ENCODE assay signal across 8 mouse cellular contexts in the genomic region with DNA sequence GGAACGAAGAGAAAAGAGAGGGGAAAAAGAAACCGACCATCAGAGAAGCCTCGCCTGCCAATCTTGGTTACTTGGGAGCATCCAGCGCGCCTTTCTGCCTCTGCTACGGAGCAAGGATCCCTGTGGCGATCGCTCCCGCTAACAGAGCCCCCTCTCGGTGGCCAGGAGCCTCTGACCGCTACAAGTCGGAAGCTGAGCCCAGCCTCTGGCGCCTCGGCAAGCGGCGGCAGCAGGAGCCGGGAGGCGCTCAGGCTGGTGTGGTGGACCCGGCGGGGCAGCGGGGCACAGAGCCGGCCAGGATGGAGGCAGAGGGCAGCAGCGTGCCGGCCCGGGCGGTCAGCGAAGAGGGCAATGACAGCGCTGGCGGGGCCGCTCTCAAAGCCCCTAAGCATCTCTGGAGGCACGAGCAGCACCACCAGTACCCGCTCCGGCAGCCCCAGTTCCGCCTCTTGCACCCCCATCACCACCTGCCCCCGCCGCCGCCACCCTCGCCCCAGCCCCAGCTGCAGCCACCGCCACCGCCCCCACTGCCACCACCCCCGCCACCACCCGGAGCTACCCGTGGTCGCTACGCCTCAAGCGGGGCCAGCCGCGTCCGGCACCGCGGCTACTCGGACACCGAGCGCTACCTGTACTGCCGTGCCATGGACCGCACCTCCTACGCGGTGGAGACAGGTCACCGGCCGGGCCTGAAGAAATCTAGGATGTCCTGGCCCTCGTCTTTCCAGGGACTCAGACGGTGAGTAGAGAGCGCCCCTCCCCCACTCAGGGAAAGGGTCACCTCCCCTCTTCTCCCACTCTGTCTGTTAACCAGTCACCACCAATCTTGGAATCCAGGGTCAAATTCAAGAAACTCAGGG.
DNase-seq lines count a peak whose midpoint lies in the region; ATAC-seq and TF ChIP-seq lines count a peak whose summit lies in the region.

No protein-coding gene starts in this region.

- 0 out of 2 replicates have a peak, but pooled peaks cover 5% of the 10 kb centered on the region for H3K4me1 ChIP-seq in heart, embryonic 11.5 days (ENCODE audit: control insufficient read depth, insufficient read depth, low read length)
- H3K4me1 ChIP-seq in cerebellum, adult 2 months (ENCODE audit: control insufficient read depth, insufficient read depth, low read length): peaks cover 7% of the 10 kb centered on the region; the same call in 1 of the 2 replicates
- H3K4me1 ChIP-seq in forebrain, postnatal 0 days (ENCODE audit: insufficient read depth): 0 out of 2 replicates have a peak, but pooled peaks cover 3% of the 10 kb centered on the region
- H3K4me1 ChIP-seq in limb, embryonic 12.5 days (replicated peaks): peaks cover 16% of the 10 kb centered on the region

- WGBS in heart, embryonic 11.5 days (ENCODE audit: insufficient replicate concordance): under 1% methylated on average over 49 of the region's 63 CpGs
- WGBS in cerebellum, adult 2 months: under 1% methylated on average over 57 of the region's 63 CpGs
- WGBS in forebrain, postnatal 0 days: 2% methylated on average over 61 of the region's 63 CpGs
- under 1% methylated on average over 60 of the region's 63 CpGs for WGBS in limb, embryonic 12.5 days

- peak overlapping the region; percentile 50 for H3K4me3 ChIP-seq in heart, embryonic 11.5 days (ENCODE audit: low read depth, low read length)
- H3K4me3 ChIP-seq in cerebellum, adult 2 months (replicated peaks; ENCODE audit: insufficient read depth, low read depth, low read length): peak overlapping the region; percentile 93
- H3K4me3 ChIP-seq in forebrain, postnatal 0 days (ENCODE audit: low read depth, low read length): peak overlapping the region; percentile 66
- H3K4me3 ChIP-seq in limb, embryonic 12.5 days (replicated peaks): peak overlapping the region; percentile 51
- no peak overlapping the region for H3K4me3 ChIP-seq in myocyte

- no peak for DNase-seq in heart, postnatal 25 days (ENCODE audit: low spot score)
- peak; percentile 68 to 88 for DNase-seq in cerebellum, adult 2 months
- peak; percentile 70 for DNase-seq in forebrain, postnatal 0 days
- peak; percentile 3 for DNase-seq in kidney, adult 18-20 months
- DNase-seq in B cell, adult 2 months: no peak

- peak; percentile 63 for ATAC-seq in heart, embryonic 11.5 days (replicated peaks; ENCODE audit: insufficient number of reproducible peaks, low FRiP score, low TSS enrichment)
- ATAC-seq in forebrain, postnatal 0 days: peak; percentile 85
- peak; percentile 72 for ATAC-seq in limb, embryonic 12.5 days (ENCODE audit: insufficient number of reproducible peaks, insufficient read depth, low FRiP score, low TSS enrichment, low read depth)

- H3K79me2 ChIP-seq in myocyte (ENCODE audit: control insufficient read depth, insufficient read depth): no peaks in the 10 kb centered on the region

- H3K9me3 ChIP-seq in heart, embryonic 11.5 days (replicated peaks; ENCODE audit: control insufficient read depth, low read length): no peaks in the 10 kb centered on the region
- no peaks in the 10 kb centered on the region for H3K9me3 ChIP-seq in forebrain, postnatal 0 days (ENCODE audit: low read length)
- no peaks in the 10 kb centered on the region for H3K9me3 ChIP-seq in limb, embryonic 12.5 days

- H3K27me3 ChIP-seq in heart, embryonic 11.5 days (ENCODE audit: control insufficient read depth, insufficient read depth, low read length): peaks cover 25% of the 10 kb centered on the region
- no peaks in the 10 kb centered on the region for H3K27me3 ChIP-seq in cerebellum, adult 2 months (ENCODE audit: control insufficient read depth, insufficient read depth, low read length)
- no peaks in the 10 kb centered on the region for H3K27me3 ChIP-seq in forebrain, postnatal 0 days (ENCODE audit: insufficient read depth, low read length)
- H3K27me3 ChIP-seq in limb, embryonic 12.5 days: peaks cover 21% of the 10 kb centered on the region
- H3K27me3 ChIP-seq in myocyte (ENCODE audit: control insufficient read depth, insufficient read depth, insufficient read length): no peaks in the 10 kb centered on the region

- H3K4me2 ChIP-seq in heart, embryonic 11.5 days: peak overlapping the region; percentile 96
- H3K4me2 ChIP-seq in forebrain, postnatal 0 days (ENCODE audit: low read depth): peak overlapping the region; percentile 97
- peak overlapping the region; percentile 100 for H3K4me2 ChIP-seq in limb, embryonic 12.5 days
- H3K4me2 ChIP-seq in myocyte (ENCODE audit: low read depth): peak overlapping the region; percentile 69

- H3ac ChIP-seq in myocyte (ENCODE audit: control insufficient read depth, insufficient read length): no peak overlapping the region

- TF ChIP-seq CTCF in cerebellum, adult 2 months (IDR thresholded peaks at IDR 0.05; ENCODE audit: borderline replicate concordance, insufficient read depth, low read depth, low read length): peak; percentile 30; the same call in 1 of the 2 replicates
- TF ChIP-seq CTCF in forebrain, postnatal 0 days (IDR thresholded peaks at IDR 0.05; ENCODE audit: low read depth): peak; percentile 63

- no peak overlapping the region for H3K9ac ChIP-seq in heart, embryonic 11.5 days (ENCODE audit: low read depth, low read length)
- peak overlapping the region; percentile 63 for H3K9ac ChIP-seq in forebrain, postnatal 0 days
- no peak overlapping the region for H3K9ac ChIP-seq in limb, embryonic 12.5 days (replicated peaks)

- intact Hi-C loops in heart, postnatal 25 days (cut with DNase I): no loop called here

- H3K27ac ChIP-seq in heart, embryonic 11.5 days (ENCODE audit: low read depth, low read length): no peak overlapping the region
- H3K27ac ChIP-seq in cerebellum, adult 2 months (ENCODE audit: insufficient read depth, low read length): peak overlapping the region; percentile 91
- H3K27ac ChIP-seq in forebrain, postnatal 0 days (ENCODE audit: low read depth, low read length): 0 out of 2 replicates have a peak overlapping the region, but pooled peaks have one; percentile 35
- H3K27ac ChIP-seq in limb, embryonic 12.5 days: no peak overlapping the region

- TF ChIP-seq POLR2A in cerebellum, adult 2 months (IDR thresholded peaks at IDR 0.05; ENCODE audit: borderline replicate concordance, insufficient read depth, low read length): no peak
- no peak for TF ChIP-seq POLR2A in myocyte (IDR thresholded peaks at IDR 0.05; ENCODE audit: insufficient read length, low read depth)

- no peaks in the 10 kb centered on the region for H3K36me3 ChIP-seq in heart, embryonic 11.5 days (ENCODE audit: control insufficient read depth, insufficient read depth, low read length)
- H3K36me3 ChIP-seq in forebrain, postnatal 0 days (ENCODE audit: insufficient read depth): no peaks in the 10 kb centered on the region
- no peaks in the 10 kb centered on the region for H3K36me3 ChIP-seq in limb, embryonic 12.5 days
- H3K36me3 ChIP-seq in myocyte (ENCODE audit: control insufficient read depth, insufficient read depth): no peaks in the 10 kb centered on the region

TF ChIP-seq in myocyte, 11 proteins besides CTCF, POLR2A, EP300 and RAD21:
- TF ChIP-seq REST (IDR thresholded peaks at IDR 0.05; ENCODE audit: insufficient read depth, insufficient read length) (peak; percentile 28), POLR2AphosphoS2 (IDR thresholded peaks at IDR 0.05; ENCODE audit: insufficient read length, low read depth) (no peak), MYOG (IDR thresholded peaks at IDR 0.05; ENCODE audit: control insufficient read depth in 1 of 3, insufficient read depth in 1 of 3, insufficient read length in 2 of 3, low read depth in 2 of 3) (peak in 1 of 3 experiments; percentile 11), TCF12 (IDR thresholded peaks at IDR 0.05; ENCODE audit: insufficient read depth, poor library complexity, severe bottlenecking) (no peak), E2F4 (IDR thresholded peaks at IDR 0.05; ENCODE audit: insufficient read depth) (no peak)

Comparison
In these comparisons a context has a peak if more than half of its experiments do, and no peak if none do; other contexts are left out.
1. H3K27ac ChIP-seq: peak in cerebellum, adult 2 months (single experiment) and forebrain, postnatal 0 days (single experiment); none in heart, embryonic 11.5 days (single experiment) and limb, embryonic 12.5 days (single experiment).
2. DNase-seq: peak in cerebellum, adult 2 months (2 of 2), forebrain, postnatal 0 days (single experiment) and kidney, adult 18-20 months (single experiment); none in heart, postnatal 25 days (single experiment) and B cell, adult 2 months (0 of 2).
3. Peak in every context shown above with its lines, with median percentiles within 50 percentile points of each other: ATAC-seq and H3K4me2 ChIP-seq.